Mouse (Mus musculus) midbrain, embryonic 16.5 days (tissue): ENCODE data around the gene Nelfa. TPM values are rescaled to one million over a fixed set of nuclear protein-coding genes. Genes with fewer than 3 reads are reported as not detected.
"Not testable (repeated sequence)": the region's sequence is repeated elsewhere in the genome, so short reads cannot be mapped to it uniquely, and the experiment has no call there.

Experiments
- ATAC-seq: fragments of 200-750 bp; cut with Nextera tagmentation; 2 replicates; pipeline ENCODE4 v1.8.0; 2017; ENCODE audit warnings: moderate TSS enrichment
- H3K27ac ChIP-seq: fragments of 300-500 bp; sonication (generic); 2 replicates; pipeline ENCODE4 v1.5.1; 2014; ENCODE audit warnings: mild to moderate bottlenecking, low read length, mixed read lengths
- H3K27me3 ChIP-seq: fragments of 300-500 bp; sonication (generic); 2 replicates; pipeline ENCODE4 v1.6.1; 2014; ENCODE audit warnings: low read depth, low read length, mixed read lengths; ENCODE audit not compliant: control insufficient read depth, insufficient read depth
- H3K36me3 ChIP-seq: fragments of 300-500 bp; sonication (generic); 2 replicates; pipeline ENCODE4 v1.6.1; 2014; ENCODE audit warnings: mild to moderate bottlenecking, low read length, moderate library complexity, mixed read lengths; ENCODE audit not compliant: control insufficient read depth, insufficient read depth
- H3K4me1 ChIP-seq: fragments of 300-500 bp; sonication (generic); 2 replicates; pipeline ENCODE4 v1.6.1; 2014; ENCODE audit warnings: mild to moderate bottlenecking, low read length, mixed read lengths; ENCODE audit not compliant: control insufficient read depth, insufficient read depth
- H3K4me2 ChIP-seq: fragments of 300-500 bp; sonication (generic); 2 replicates; pipeline ENCODE4 v1.6.1; 2014; ENCODE audit warnings: mild to moderate bottlenecking, low read length, mixed read lengths
- H3K4me3 ChIP-seq: fragments of 300-500 bp; sonication (generic); 2 replicates; pipeline ENCODE4 v1.5.1; 2014; ENCODE audit warnings: low read depth, mild to moderate bottlenecking, low read length, moderate library complexity, mixed read lengths
- H3K9ac ChIP-seq: fragments of 300-500 bp; sonication (generic); 2 replicates; pipeline ENCODE4 v1.6.1; 2014; ENCODE audit warnings: low read depth, low read length, mixed read lengths
- H3K9me3 ChIP-seq: fragments of 300-500 bp; sonication (generic); replicated peaks from 2 replicates; pipeline ENCODE4 v1.6.1; 2014; ENCODE audit warnings: mild to moderate bottlenecking, low read length, mixed read lengths; ENCODE audit not compliant: control insufficient read depth, poor library complexity, severe bottlenecking
- WGBS: fragments of 180-500 bp; shearing (Covaris S2); extraction: QIAGEN DNeasy Blood & Tissue Kit; methylation state at CpG from one replicate; pipeline ENCODE4 v1.1.7; 2014; 5-methylcytosine and 5-hydroxymethylcytosine counted together
- polyA plus RNA-seq: library from polyadenylated mRNA; unstranded; fragments of >200 nt; fragmentation: Nextera tagmentation; extraction: Ambion mirVana; gene quantifications from 2 replicates; pipeline ENCODE4 v1.2.1, GENCODE M21; 2015

Gene Nelfa
- polyA plus RNA-seq, 1 experiment from 2014 or later: 38.9 TPM

GRCm38 (mm10) chr5:33926170-33926569 is 10.0 kb downstream of the Nelfa start:
- no peaks in the 10 kb centered on the region for H3K27me3 ChIP-seq
- peaks cover 10% of the 10 kb centered on the region for H3K36me3 ChIP-seq
- no peak overlapping the region for H3K4me2 ChIP-seq
- H3K4me3 ChIP-seq: no peak overlapping the region
- no peak overlapping the region for H3K27ac ChIP-seq
- no peak overlapping the region for H3K9ac ChIP-seq
- no peak for ATAC-seq
- H3K4me1 ChIP-seq: no peaks in the 10 kb centered on the region
- no peaks in the 10 kb centered on the region for H3K9me3 ChIP-seq

DNA sequence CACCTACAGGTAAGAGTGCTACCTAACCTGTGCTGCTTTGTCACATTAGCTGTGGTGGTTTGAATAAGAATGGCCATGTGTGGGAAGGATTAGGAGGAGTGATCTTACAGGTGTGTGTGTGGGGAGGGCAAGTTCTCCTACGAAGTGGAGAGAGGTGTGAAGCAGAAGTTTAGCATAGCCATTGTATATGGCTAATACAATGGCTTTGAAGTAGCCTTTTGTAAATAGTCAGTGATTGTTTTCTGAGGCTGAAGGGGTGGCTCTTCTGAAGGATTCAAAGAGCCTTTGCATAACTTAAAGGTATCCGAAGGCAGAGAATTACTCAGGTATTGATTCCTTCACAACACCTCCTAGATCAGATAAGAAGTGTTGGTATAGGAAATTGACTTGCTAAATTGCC is 13.6 kb downstream of the Nelfa start:
- Histone ChIP-seq H3K4me1 (no peaks in the 10 kb centered on the region), H3K4me2 (no peak overlapping the region), H3K9me3 (no peaks in the 10 kb centered on the region), H3K27ac (no peak overlapping the region), H3K9ac (no peak overlapping the region), H3K27me3 (no peaks in the 10 kb centered on the region), H3K36me3 (peaks cover 18% of the 10 kb centered on the region), H3K4me3 (no peak overlapping the region)
- no peak for ATAC-seq
- WGBS: 43% methylated on average over 2 of the region's 2 CpGs

DNA sequence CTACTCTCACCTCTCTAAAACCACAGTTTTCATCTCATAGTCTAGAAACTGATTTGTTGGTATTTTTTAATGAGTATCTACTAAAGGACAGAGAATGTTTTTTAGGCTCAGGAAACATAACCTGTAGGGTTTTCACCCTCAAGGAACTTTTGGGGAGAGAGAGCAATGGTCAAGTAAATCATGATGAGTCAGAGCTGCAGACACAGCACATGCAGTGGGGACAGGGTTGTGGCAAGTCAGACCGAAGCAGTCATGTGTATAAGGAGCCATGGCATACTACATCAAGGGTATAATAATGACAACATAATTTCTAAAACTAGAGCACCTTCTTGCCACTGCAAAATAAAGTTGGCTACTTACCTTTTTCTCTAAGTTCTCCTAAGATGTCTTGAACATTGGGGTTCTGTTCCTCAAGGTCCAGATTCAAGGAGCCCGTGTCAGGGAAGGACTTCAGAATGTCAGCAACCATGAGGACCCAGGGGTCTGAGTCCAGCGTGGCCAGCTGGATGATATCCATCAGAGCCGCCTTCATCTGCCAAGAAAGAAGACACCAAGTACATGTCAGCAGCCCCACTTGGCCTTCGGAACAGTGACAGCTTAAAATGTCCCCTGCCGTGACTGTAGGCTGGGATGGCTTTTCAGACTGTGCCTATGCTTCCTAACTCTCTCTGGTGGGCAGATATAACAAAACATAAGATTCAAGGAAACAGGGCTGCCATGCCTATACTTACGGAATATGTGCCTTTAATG is 14.6 kb downstream of the Nelfa start:
- H3K27ac ChIP-seq: no peak overlapping the region
- H3K4me2 ChIP-seq: no peak overlapping the region
- H3K36me3 ChIP-seq: peaks cover 18% of the 10 kb centered on the region
- H3K9ac ChIP-seq: no peak overlapping the region
- H3K4me3 ChIP-seq: no peak overlapping the region
- H3K4me1 ChIP-seq: no peaks in the 10 kb centered on the region
- no peak for ATAC-seq
- 87% methylated on average over 7 of the region's 7 CpGs for WGBS
- no peaks in the 10 kb centered on the region for H3K9me3 ChIP-seq
- H3K27me3 ChIP-seq: no peaks in the 10 kb centered on the region

- H3K36me3 ChIP-seq: peaks cover 24% of the 10 kb centered on the region
- no peak for ATAC-seq
These were observed 15.3 kb downstream of the Nelfa start for GRCm38 (mm10) chr5:33920924-33921323.

DNA sequence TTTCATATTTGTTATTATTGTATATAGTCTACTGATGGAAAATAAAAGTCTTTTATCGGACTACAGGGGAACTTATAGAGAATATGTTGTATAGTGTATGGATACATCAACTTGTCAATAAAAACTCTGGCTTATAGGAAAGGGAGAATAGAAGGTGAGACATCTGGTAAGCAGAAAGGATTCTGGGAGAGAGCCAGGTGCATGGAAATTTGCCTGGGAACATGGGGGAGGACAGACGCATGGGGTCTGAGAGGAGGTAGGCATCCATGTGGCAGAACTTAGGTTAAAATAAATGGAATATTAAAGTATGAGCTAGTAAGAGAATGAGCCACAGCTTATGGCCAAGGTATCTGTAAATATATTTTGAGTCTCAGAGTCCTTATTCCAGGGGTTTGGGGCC is 16.2 kb downstream of the Nelfa start:
- no peaks in the 10 kb centered on the region for H3K4me1 ChIP-seq
- H3K27me3 ChIP-seq: no peaks in the 10 kb centered on the region
- H3K36me3 ChIP-seq: peaks cover 28% of the 10 kb centered on the region
- no peak overlapping the region for H3K9ac ChIP-seq
- no peak for ATAC-seq
- 96% methylated on average over 2 of the region's 2 CpGs for WGBS
- no peak overlapping the region for H3K4me2 ChIP-seq
- H3K27ac ChIP-seq: no peak overlapping the region
- H3K9me3 ChIP-seq: no peaks in the 10 kb centered on the region
- H3K4me3 ChIP-seq: no peak overlapping the region

More at GRCm38 (mm10) chr5:33920924-33921323, 15.3 kb downstream of the Nelfa start:
- no peaks in the 10 kb centered on the region for H3K27me3 ChIP-seq
- no peak overlapping the region for H3K27ac ChIP-seq
- 87% methylated on average over 4 of the region's 4 CpGs for WGBS
- no peaks in the 10 kb centered on the region for H3K9me3 ChIP-seq
- no peak overlapping the region for H3K4me3 ChIP-seq
- no peak overlapping the region for H3K4me2 ChIP-seq
- no peak overlapping the region for H3K9ac ChIP-seq
- H3K4me1 ChIP-seq: no peaks in the 10 kb centered on the region

GRCm38 (mm10) chr5:33919466-33919865 is 16.7 kb downstream of the Nelfa start:
- H3K9me3 ChIP-seq: no peaks in the 10 kb centered on the region
- H3K27ac ChIP-seq: no peak overlapping the region
- 95% methylated on average over 1 of the region's 1 CpGs for WGBS
- no peak overlapping the region for H3K4me3 ChIP-seq
- peaks cover 28% of the 10 kb centered on the region for H3K36me3 ChIP-seq
- H3K27me3 ChIP-seq: no peaks in the 10 kb centered on the region
- H3K9ac ChIP-seq: no peak overlapping the region
- H3K4me2 ChIP-seq: no peak overlapping the region
- no peak for ATAC-seq
- no peaks in the 10 kb centered on the region for H3K4me1 ChIP-seq

DNA sequence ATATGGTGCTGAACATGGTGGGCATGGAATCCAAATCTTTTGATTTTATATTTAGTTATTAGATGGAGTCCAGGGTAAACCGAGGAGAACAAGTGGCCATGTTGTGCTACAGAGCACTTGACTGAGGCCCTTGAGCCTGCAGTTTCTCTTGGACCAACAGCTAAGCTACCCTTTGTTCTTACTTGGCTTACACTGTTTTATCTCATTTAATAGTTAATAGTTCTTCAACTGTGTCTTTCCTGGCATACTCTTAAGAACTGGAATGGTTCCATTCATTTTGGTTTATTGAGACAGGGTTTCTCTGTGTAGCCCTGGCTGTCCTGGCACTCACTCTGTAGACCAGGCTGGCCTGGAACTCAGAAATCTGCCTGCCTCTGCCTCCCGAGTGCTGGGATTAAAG is 19.6 kb downstream of the Nelfa start:
- ATAC-seq, H3K4me3 ChIP-seq, H3K27ac ChIP-seq, H3K9ac ChIP-seq, H3K4me2 ChIP-seq, H3K9me3 ChIP-seq, H3K4me1 ChIP-seq, H3K27me3 ChIP-seq: not testable (repeated sequence)
- H3K36me3 ChIP-seq: peaks cover 38% of the 10 kb centered on the region
- WGBS: 97% methylated on average over 2 of the region's 2 CpGs

DNA sequence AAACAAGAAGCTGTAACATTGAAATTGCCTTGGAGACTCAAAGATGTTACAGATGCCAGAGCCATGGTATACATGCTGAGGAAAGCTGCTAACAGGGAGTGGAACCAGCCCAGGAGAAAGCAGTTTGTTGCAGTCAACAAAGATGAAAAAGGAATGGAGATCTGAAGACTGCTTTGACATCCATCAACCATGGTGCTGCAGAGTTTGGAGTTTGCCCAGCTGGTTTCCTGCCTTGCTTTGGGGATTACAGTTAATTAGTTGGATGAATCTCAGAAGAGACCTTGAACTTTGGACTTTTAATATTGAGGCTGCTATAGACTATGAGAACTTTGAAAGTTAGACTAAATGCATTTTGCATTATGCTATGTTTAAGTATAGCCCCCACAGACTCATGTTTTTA is 21.2 kb downstream of the Nelfa start:
- ATAC-seq, H3K27me3 ChIP-seq, H3K9ac ChIP-seq, H3K27ac ChIP-seq, H3K4me3 ChIP-seq, H3K9me3 ChIP-seq, H3K4me2 ChIP-seq, H3K4me1 ChIP-seq: not testable (repeated sequence)
- peaks cover 30% of the 10 kb centered on the region for H3K36me3 ChIP-seq

DNA sequence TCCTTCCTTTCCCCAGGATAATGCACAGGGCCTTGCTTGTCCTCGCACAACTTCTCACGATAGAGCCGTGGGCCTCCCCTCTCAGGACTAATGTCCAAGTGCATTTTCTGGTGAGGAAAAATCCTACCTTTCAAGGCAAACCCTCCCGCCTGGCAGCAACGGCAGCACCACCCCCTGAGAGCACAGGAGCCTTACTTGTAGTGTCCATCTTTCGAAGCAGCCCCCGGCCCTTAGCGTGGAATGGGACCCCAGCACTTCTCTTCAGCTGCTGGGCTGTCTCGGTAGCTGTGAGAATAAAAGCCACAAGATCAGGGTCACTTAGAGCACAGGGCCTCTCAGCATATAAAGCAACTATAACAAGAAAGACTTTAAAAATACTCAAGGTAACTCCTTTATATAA is 33.0 kb downstream of the Nelfa start:
- Histone ChIP-seq H3K9me3 (no peaks in the 10 kb centered on the region), H3K27me3 (no peaks in the 10 kb centered on the region), H3K4me1 (no peaks in the 10 kb centered on the region), H3K4me2 (no peak overlapping the region), H3K9ac (no peak overlapping the region), H3K4me3 (no peak overlapping the region), H3K36me3 (peaks cover 36% of the 10 kb centered on the region), H3K27ac (no peak overlapping the region)
- no peak for ATAC-seq
- 89% methylated on average over 9 of the region's 9 CpGs for WGBS
